Mouse (Mus musculus): ENCODE results near the gene Stat3. TPM values are rescaled to one million over a fixed set of nuclear protein-coding genes. Genes with fewer than 3 reads are reported as not detected.

The Stat3 gene
- 10 to 100 TPM; 41.7 to 43.6 TPM for total RNA-seq (2021)
- long read RNA-seq, experiment 1, full-length matches to known transcripts, result 50 of 65 reads
- long read RNA-seq, experiment 1, partial matches to known transcripts, result 6 of 65 reads
- long read RNA-seq, experiment 1, other reads (novel, unspliced or antisense), result 9 of 65 reads
- long read RNA-seq, experiment 2, full-length matches to known transcripts, result 64 of 83 reads
- long read RNA-seq, experiment 2, partial matches to known transcripts, result 4 of 83 reads
- long read RNA-seq, experiment 2, other reads (novel, unspliced or antisense), result 15 of 83 reads

GRCm38 (mm10) chr11:100939512-100940151 lies at the start of gene Stat3:
TSS of gene Stat3 (minus strand) at chr11:100939540.
- intact Hi-C loops (cut with DNase I; ENCODE audit: low total_unique reads), result no loop called here

GRCm38 (mm10) chr11:100988674-100989073 lies 49.3 kb upstream of the Stat3 start:
- DNase-seq, result no peak
- intact Hi-C loops (cut with DNase I; ENCODE audit: low total_unique reads), result loop anchor here (10.0 kb wide), 1 partner anchor 196 kb away; no protein-coding TSS in a partner anchor

More at GRCm38 (mm10) chr11:100939512-100940151, at the start of gene Stat3:
- DNase-seq, result peak; percentile 99

GRCm38 (mm10) chr11:100985607-100986006 lies 46.3 kb upstream of the Stat3 start:
- intact Hi-C loops (cut with DNase I; ENCODE audit: low total_unique reads), result loop anchor here (10.0 kb wide), 1 partner anchor 199 kb away; no protein-coding TSS in a partner anchor
- no peak for DNase-seq

GRCm38 (mm10) chr11:100983778-100984131 lies 44.4 kb upstream of the Stat3 start:
- intact Hi-C loops (cut with DNase I; ENCODE audit: low total_unique reads), result loop anchor here (5.0 to 10.0 kb wide), 2 partner anchors 74 to 201 kb away; no protein-coding TSS in a partner anchor
- DNase-seq, result no peak

- DNase-seq, result peak; percentile 78
- intact Hi-C loops (cut with DNase I; ENCODE audit: low total_unique reads), result loop anchor here (5.0 to 10.0 kb wide), 2 partner anchors 74 to 202 kb away; no protein-coding TSS in a partner anchor
These were observed 43.9 kb upstream of the Stat3 start for GRCm38 (mm10) chr11:100983125-100983777.

- no peak for DNase-seq
- intact Hi-C loops (cut with DNase I; ENCODE audit: low total_unique reads), result loop anchor here (5.0 to 10.0 kb wide), 2 partner anchors 75 to 203 kb away; no protein-coding TSS in a partner anchor
These were observed 42.7 kb upstream of the Stat3 start for GRCm38 (mm10) chr11:100982087-100982486.

GRCm38 (mm10) chr11:100981236-100981635 lies 41.9 kb upstream of the Stat3 start:
- intact Hi-C loops (cut with DNase I; ENCODE audit: low total_unique reads), result loop anchor here (5.0 to 10.0 kb wide), 2 partner anchors 76 to 204 kb away; no protein-coding TSS in a partner anchor
- DNase-seq, result no peak

- intact Hi-C loops (cut with DNase I; ENCODE audit: low total_unique reads), result loop anchor here (5.0 to 10.0 kb wide), 2 partner anchors 77 to 204 kb away; no protein-coding TSS in a partner anchor
- DNase-seq, result no peak
These were observed 41.1 kb upstream of the Stat3 start for GRCm38 (mm10) chr11:100980438-100980837.

GRCm38 (mm10) chr11:100979887-100980286 lies 40.5 kb upstream of the Stat3 start:
- intact Hi-C loops (cut with DNase I; ENCODE audit: low total_unique reads), result loop anchor here (5.0 to 10.0 kb wide), 2 partner anchors 77 to 205 kb away; no protein-coding TSS in a partner anchor
- peak; percentile 42 for DNase-seq

GRCm38 (mm10) chr11:100975241-100975640 lies 35.9 kb upstream of the Stat3 start:
- intact Hi-C loops (cut with DNase I; ENCODE audit: low total_unique reads), result no loop called here
- no peak for DNase-seq

- intact Hi-C loops (cut with DNase I; ENCODE audit: low total_unique reads), result no loop called here
- peak; percentile 68 for DNase-seq
These were observed 35.1 kb upstream of the Stat3 start for GRCm38 (mm10) chr11:100974381-100974970.

- DNase-seq, result no peak
- intact Hi-C loops (cut with DNase I; ENCODE audit: low total_unique reads), result no loop called here
These were observed 33.9 kb upstream of the Stat3 start for GRCm38 (mm10) chr11:100973245-100973644.

GRCm38 (mm10) chr11:100971455-100971854 lies 32.1 kb upstream of the Stat3 start:
- DNase-seq, result no peak
- intact Hi-C loops (cut with DNase I; ENCODE audit: low total_unique reads), result no loop called here

- intact Hi-C loops (cut with DNase I; ENCODE audit: low total_unique reads), result no loop called here
- peak; percentile 100 for DNase-seq
These were observed 31.2 kb upstream of the Stat3 start, which contains the start of gene Cavin1 for GRCm38 (mm10) chr11:100970557-100970937. TSS of gene Cavin1 (minus strand) at chr11:100970887.

GRCm38 (mm10) chr11:100969744-100970556 lies 30.6 kb upstream of the Stat3 start:
- peak; percentile 73 for DNase-seq
- intact Hi-C loops (cut with DNase I; ENCODE audit: low total_unique reads), result no loop called here

- DNase-seq, result peak; percentile 36
- intact Hi-C loops (cut with DNase I; ENCODE audit: low total_unique reads), result no loop called here
These were observed 29.9 kb upstream of the Stat3 start for GRCm38 (mm10) chr11:100969189-100969743.

GRCm38 (mm10) chr11:100968501-100968900 lies 29.2 kb upstream of the Stat3 start:
- intact Hi-C loops (cut with DNase I; ENCODE audit: low total_unique reads), result no loop called here
- DNase-seq, result no peak

GRCm38 (mm10) chr11:100967881-100968420 lies 28.6 kb upstream of the Stat3 start:
- DNase-seq, result no peak
- intact Hi-C loops (cut with DNase I; ENCODE audit: low total_unique reads), result no loop called here
